Mouse (Mus musculus) adrenal gland, adult (tissue): Measurements from ENCODE around the gene Irf9.

ENCODE experiments used
- DNase-seq, 2 experiments: peaks; one replicate each; pipeline ENCODE4 v3.0.0; 2022 to 2023; ENCODE audit warnings: low spot score in 1 of 2; ENCODE audit not compliant: inconsistent age in 2 of 2

Gene Irf9

GRCm38 (mm10) chr14:55579511-55580496 lies 23.6 kb upstream of the Irf9 start:
- DNase-seq = peak in 1 of 2 experiments; percentile 31

GRCm38 (mm10) chr14:55580731-55581130 lies 22.6 kb upstream of the Irf9 start:
- peak in 1 of 2 experiments; percentile 24 for DNase-seq

- DNase-seq = peak; percentile 37 to 71
These were observed 21.2 kb upstream of the Irf9 start for GRCm38 (mm10) chr14:55581981-55582681.

- no peak for DNase-seq
These were observed 19.1 kb upstream of the Irf9 start for GRCm38 (mm10) chr14:55584303-55584701.

- peak; percentile 91 to 96 for DNase-seq
These were observed 18.4 kb upstream of the Irf9 start, which contains the start of gene Emc9 for GRCm38 (mm10) chr14:55584702-55585565. Gene Emc9, minus strand, starts transcription at chr14:55585302.

- DNase-seq = no peak
These were observed 17.8 kb upstream of the Irf9 start for GRCm38 (mm10) chr14:55585566-55585960.

GRCm38 (mm10) chr14:55586149-55586548 lies 17.2 kb upstream of the Irf9 start:
- DNase-seq = peak in 1 of 2 experiments; percentile 54

- DNase-seq = no peak
These were observed 14.1 kb upstream of the Irf9 start for GRCm38 (mm10) chr14:55589271-55589670.

- DNase-seq = peak in 1 of 2 experiments; percentile 14
These were observed 13.5 kb upstream of the Irf9 start for GRCm38 (mm10) chr14:55589771-55590448.

- peak; percentile 97 to 98 for DNase-seq
These were observed 12.5 kb upstream of the Irf9 start, which contains the start of gene Psme2 for GRCm38 (mm10) chr14:55590748-55591330. Gene Psme2, minus strand, starts transcription at chr14:55591113.

- peak; percentile 96 to 98 for DNase-seq
These were observed 12.0 kb upstream of the Irf9 start, which contains the start of gene Rnf31 for GRCm38 (mm10) chr14:55591331-55591891. Gene Rnf31, plus strand, starts transcription at chr14:55591708.

GRCm38 (mm10) chr14:55592226-55592625 lies 11.1 kb upstream of the Irf9 start:
- peak in 1 of 2 experiments; percentile 50 for DNase-seq

GRCm38 (mm10) chr14:55596036-55596690 lies 7.2 kb upstream of the Irf9 start:
- DNase-seq = no peak

- no peak for DNase-seq
These were observed 4.6 kb upstream of the Irf9 start for GRCm38 (mm10) chr14:55598521-55599390.

GRCm38 (mm10) chr14:55603633-55604576 lies 534 bp downstream of the Irf9 start:
- DNase-seq = peak; percentile 95 to 98

- peak in 1 of 2 experiments; percentile 56 for DNase-seq
These were observed 1.5 kb downstream of the Irf9 start for GRCm38 (mm10) chr14:55604823-55605222.
